Mouse (Mus musculus) large intestine, adult 2 months (tissue): ENCODE results near the gene Cdk9. TPM values are rescaled to one million over a fixed set of nuclear protein-coding genes. Genes with fewer than 3 reads are reported as not detected.

ENCODE experiments used
- DNase-seq: peaks from one replicate; pipeline ENCODE4 v3.0.0-alpha.2; 2012; ENCODE audit warnings: low read depth, low spot score
- WGBS: fragments of 180-500 bp; shearing (Covaris S2); methylation state at CpG from one replicate; pipeline ENCODE4 v1.1.7; 2018; 5-methylcytosine and 5-hydroxymethylcytosine counted together
- polyA plus RNA-seq: library from polyadenylated mRNA; depleted of rRNA; stranded (reverse); fragments of >200 nt; gene quantifications from 2 replicates; pipeline ENCODE4 v1.2.3, GENCODE M21; 2012

Gene Cdk9
- polyA plus RNA-seq, 1 experiment, result 93.8 TPM

DNA sequence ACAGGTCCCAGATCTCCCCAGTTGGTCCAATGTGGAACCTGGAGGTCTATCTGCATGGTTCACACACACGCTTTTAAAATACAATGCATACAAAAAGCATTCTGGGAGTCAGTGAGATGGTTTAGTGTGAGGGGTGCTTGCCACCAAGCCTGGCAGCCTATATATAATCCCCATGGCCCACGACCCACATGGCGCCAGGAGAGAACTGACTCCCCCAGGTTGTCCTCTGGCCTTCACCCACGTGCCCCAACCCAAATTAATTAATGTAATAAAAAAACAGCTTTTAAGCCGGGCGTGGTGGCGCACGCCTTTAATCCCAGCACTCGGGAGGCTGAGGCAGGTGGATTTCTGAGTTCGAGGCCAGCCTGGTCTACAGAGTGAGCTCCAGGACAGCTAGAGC is 29.2 kb downstream of the Cdk9 start:
- DNase-seq, result no peak
- WGBS, result 88% methylated on average over 10 of the region's 10 CpGs

DNA sequence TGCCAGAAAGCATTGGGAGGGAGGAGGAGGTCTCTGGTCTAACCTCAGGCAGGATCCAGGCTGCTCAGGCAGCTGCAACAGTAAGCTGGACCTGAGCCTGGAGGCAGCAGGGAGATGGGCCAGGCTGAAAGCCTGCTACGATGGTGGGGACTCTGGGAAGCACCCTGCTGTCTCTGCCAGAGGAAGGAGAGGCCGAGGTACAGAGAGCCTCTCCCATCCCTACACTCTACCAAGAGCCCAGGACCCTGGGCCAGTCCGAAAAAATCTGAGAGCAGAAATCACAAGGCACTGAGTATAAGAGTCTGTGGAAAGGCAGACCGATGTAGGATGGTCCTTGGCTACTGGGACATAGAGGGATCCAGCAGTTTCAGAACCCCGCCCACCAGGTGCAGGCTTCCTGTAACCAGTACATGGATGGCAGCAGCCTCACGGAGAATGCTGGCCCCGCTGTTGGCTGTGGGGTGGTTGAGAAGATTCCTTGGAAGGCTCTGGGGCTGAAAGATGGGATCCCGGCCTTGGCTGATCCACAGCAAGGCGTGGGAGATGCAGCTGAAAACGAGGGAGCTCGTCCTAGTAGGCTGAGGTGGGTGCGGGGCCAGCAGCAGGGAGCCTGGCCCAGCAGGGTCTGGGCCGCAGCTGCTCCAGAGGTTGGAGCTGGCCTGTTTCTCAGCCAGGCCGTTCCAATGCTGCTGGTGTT is 30.0 kb downstream of the Cdk9 start:
- WGBS, result 74% methylated on average over 14 of the region's 14 CpGs
- no peak for DNase-seq

DNA sequence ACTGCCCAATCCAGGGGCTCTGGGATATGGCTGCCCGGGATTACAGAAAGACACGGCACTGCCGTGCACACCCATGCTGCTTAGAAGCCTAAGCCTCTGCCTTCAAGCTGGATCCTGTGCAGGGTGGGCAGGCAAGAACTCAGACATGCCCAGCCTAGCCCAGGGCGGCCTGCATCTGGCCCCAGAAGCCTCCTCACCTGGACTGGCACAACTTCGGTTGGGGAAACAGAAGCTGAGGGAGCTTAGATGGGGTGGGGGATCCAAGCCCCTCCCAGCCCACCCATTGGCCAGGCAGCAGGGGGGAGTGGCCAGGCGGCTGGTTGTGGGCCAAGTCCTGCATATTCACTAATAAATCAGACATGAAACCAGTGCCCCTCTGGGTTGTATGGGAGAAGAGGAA is 31.1 kb downstream of the Cdk9 start:
- no peak for DNase-seq
- 71% methylated on average over 6 of the region's 6 CpGs for WGBS

DNA sequence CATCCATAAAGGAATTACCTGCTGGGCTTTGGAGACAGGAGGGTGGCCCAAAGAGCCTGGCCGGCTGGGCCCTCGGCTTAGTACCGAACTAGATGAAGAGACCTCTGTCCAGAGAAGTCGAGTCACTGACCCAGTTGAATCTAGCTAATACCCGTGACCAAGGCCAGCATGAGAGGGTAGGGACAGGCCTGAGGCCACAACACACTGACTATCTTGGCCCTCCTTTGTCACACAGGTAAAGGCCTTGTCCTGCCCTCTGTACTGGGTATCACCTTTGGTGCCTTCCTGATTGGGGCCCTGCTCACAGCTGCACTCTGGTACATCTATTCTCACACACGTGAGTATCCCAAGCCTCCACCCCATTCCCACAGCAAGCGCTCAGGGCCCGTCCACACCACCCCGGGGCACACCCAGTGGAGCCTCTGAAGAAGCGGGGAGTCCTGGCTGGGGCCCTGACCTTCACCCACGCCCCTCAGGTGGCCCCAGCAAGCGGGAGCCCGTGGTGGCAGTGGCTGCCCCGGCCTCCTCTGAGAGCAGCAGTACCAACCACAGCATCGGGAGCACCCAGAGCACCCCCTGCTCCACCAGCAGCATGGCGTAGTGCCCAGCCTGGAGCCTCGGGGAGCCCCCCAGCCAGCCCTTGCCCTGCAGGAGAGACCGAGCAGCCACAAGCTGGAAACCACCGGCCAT is 31.8 kb downstream of the Cdk9 start:
- DNase-seq, result no peak
- WGBS, result 75% methylated on average over 19 of the region's 19 CpGs

DNA sequence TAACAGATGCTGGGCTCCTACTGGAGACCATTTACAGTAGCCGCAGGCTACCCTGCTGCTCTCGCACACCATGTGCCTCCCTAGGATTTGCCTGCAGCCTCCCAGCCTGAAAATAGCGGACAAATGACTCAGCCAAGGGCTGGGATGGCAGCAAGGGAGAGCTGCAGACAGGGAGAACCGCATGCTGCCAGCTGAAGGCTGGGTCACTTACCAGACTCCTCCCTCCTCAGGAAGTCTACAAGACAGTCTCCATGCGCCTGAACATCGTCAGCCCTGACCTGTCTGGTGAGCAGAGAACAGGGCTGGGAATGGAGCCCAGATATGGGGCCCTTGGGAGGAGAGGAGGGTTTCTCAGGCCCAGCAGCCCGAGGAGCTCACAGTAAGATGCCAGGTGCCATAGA is 32.8 kb downstream of the Cdk9 start:
- WGBS, result 38% methylated on average over 7 of the region's 7 CpGs
- no peak for DNase-seq

DNA sequence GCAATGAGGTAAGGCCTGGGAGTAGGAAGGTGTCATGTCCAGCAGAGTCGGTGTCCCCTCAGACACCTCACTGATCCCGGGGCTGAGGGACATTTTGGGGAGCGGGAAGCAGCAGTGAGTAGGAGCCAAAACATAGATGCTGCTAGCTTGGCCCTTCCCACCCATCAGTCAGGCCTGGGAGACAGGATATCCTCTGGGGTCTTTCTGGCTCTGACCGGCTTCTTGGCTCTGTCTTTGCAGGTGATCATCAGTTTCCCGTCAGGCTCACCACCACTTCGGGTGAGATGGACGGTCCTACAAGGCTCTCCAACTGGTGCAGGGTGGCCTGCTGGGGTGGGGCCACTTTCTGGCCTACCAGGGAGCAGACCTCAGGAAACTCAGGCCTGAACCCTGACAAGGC is 35.2 kb downstream of the Cdk9 start:
- no peak for DNase-seq
- WGBS, result 88% methylated on average over 7 of the region's 7 CpGs

DNA sequence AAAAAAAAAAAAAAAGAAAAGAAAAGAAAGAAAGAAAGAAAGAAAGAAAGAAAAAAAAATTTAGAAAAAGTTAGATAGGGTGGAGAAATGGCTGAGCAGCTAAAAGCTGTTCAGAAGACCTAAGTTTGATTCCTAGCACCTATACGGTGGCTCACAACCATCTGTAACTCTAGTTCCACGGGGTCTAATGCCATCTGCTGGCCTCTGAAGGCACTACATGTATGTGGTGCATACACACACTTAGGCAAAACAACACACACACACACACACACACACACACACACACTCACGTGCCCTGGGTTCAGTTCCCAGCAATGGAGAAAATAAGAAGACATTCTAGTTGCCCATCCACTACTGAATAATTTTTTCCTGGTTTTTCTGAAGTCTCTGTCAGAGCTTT is 36.1 kb downstream of the Cdk9 start:
- WGBS, result 96% methylated on average over 3 of the region's 3 CpGs

DNA sequence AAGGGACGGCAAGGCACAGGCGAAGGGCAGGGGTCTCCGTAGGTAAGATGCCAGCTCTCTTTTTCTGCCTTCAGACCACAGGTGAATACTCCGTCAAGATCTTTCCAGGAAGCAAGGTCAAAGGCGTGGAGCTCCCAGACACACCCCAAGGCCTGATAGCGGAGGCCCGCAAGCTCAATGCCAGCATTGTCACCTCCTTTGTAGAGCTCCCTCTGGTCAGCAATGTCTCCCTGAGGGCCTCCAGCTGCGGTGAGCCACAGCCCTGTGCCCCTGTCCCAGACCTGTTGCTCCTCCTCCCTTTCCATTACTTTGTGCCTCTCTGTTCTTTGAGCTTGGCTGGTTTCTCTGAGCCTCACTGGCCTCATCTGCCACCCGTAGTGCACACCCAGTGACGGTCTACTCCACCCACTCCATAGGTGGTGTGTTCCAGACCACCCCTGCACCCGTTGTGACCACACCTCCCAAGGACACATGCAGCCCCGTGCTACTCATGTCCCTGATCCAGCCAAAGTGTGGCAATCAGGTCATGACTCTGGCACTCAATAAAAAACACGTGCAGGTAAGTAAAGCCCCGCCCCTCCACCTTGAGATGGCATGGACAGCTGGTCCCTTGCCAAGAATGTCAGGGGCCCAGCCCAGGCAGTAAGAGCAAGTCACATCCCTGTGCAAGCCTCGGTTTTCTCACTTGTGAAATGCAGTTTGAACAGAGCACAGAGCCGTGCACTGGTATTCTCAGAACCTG is 39.5 kb downstream of the Cdk9 start:
- peak; percentile 77 for DNase-seq
- WGBS, result 36% methylated on average over 16 of the region's 16 CpGs

More for the DNA sequence above, 36.1 kb downstream of the Cdk9 start:
- no peak for DNase-seq

DNA sequence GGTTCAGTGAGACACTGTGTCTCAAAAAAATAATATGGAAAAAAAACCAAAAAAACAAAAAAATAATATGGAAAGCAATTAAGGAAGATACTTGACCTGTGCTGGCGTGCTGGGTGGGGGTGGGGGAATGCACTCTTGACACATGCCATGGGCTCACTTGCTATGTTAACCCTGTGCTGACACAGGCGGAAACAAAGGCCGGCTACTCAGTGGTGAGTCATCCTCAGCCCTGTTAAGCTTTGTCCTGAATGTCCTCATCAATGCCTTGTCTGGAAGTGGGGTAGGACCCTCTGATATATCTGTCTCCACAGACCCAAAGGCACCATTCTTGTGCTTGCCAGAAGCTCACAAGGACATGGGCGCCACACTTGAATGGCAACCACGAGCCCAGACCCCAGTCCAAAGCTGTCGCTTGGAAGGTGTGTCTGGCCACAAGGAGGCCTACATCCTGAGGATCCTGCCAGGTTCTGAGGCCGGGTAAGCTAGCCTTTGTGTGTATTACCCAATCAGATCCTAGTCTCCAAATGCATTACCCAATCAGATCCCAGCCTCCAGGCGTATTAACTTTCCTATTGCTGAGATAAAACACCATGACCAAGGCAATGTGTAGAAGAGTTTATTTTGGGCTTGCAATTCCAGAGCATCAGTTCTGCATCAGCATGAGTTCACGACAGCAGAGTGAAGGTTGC is 40.8 kb downstream of the Cdk9 start:
- 84% methylated on average over 9 of the region's 9 CpGs for WGBS
- DNase-seq, result no peak

DNA sequence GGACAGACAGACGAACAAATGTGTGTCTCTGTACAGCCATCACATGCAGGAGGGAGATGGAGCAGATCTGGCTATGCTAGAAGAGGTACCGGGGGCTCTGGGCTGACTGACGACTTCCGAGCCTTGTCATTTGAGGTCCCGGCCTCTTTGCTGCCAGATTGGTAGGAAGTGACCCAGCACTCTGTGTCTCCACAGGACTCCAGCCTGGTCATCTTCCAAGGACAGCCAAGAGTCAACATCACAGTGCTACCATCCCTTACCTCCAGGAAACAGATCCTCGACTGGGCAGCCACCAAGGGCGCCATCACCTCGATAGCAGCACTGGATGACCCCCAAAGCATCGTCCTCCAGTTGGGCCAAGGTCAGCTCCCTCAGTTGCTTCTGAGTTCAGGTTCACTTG is 41.7 kb downstream of the Cdk9 start:
- DNase-seq, result no peak
- 89% methylated on average over 9 of the region's 9 CpGs for WGBS

DNA sequence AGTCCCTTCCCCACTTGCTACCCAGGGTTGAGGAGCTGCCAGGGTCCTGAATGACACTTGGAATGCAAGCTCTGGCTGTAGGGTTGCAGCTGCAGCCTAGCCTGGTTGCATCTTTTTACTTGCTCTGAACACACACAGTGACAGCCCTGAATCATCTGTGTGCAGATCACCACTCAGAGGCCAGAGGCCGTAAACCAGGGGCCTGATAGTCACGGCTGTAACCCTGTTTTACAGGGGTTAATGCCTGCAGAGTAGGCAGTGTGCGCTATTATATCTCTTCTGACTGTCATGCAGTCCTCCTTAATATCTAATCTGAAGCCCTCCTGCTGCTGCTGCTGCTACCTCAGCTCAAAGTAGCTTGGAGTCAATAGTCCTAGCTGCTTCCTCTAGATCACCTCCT is 43.0 kb downstream of the Cdk9 start:
- 66% methylated on average over 3 of the region's 3 CpGs for WGBS
- DNase-seq, result no peak

DNA sequence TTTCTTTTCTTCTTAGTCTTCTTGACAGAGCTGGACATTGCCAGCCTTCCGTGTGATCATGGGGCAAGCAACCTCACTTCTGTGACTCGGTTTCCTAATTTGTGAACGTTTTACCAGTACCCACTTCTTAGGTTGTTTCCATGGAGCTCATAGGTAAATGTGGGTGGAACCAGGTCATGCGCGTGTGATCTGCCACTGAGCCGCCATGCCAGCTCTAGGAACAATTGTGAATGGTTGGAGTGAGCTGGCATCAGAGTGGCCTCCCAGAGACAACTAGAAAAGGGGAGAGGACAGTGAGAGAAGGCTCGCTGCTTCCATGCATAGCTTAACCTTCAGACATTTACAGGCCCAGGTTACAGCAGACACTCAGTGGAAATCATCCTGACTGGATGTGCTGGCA is 44.7 kb downstream of the Cdk9 start:
- 84% methylated on average over 7 of the region's 7 CpGs for WGBS
- no peak for DNase-seq

DNA sequence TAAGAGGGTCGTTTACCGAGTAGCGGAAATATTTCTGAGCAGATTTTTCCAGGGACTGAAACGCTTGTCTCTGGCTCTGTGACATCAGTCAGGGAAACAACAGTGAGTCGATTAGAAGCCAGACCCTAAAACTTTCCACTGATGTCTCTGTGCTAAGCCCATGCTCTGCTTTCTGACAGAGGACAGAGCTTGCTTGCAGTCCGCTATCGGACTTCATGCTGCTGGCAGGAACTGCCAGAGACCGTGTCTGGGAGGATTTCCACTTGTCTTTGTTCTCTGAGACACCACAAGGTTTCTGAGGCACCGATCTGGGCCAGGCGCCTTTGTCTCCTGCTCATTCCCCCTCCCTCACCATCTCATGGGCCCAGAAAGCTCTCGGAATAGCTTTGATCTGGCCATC is 45.1 kb downstream of the Cdk9 start:
- WGBS, result 56% methylated on average over 11 of the region's 11 CpGs
- no peak for DNase-seq

DNA sequence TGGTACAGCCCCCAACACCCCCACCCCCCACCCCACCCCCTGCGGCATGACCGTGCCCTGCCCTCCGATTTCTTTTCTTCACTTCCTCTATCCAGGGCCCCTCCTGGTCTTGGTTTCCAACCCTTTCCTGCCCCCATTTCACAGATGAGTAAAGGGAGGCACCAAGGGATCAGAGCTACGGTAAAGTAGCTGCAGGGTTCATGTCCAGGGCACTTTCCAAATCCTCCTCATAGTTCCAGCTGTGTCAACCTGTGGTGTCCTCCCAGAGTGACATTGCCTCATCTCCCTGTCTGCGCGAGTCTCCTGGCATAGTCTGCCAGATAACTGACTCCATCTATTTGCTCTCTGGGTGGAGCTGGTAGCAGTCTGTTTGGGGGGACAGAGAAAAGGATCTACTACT is 47.0 kb downstream of the Cdk9 start:
- 52% methylated on average over 6 of the region's 6 CpGs for WGBS
- DNase-seq, result no peak

DNA sequence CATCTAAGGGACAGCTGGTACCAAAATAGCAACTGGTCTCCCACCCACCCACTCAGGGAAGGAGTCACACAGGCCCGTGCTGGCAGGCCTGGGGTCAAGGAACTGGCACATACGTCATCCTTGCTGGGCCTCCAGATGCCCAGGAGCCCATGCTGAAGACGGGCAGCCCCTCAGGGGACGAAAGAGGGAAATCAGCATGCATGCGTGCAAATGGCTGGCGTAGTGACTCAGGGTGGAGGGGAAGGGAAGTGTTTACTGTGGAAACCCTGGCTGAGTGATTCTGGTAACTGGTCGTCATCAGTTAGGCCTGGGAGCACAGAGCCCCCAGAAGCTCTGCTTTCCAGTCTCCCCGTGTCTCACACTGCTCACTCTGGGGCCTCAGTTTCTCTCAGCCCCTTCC is 47.5 kb downstream of the Cdk9 start:
- 86% methylated on average over 8 of the region's 8 CpGs for WGBS

DNA sequence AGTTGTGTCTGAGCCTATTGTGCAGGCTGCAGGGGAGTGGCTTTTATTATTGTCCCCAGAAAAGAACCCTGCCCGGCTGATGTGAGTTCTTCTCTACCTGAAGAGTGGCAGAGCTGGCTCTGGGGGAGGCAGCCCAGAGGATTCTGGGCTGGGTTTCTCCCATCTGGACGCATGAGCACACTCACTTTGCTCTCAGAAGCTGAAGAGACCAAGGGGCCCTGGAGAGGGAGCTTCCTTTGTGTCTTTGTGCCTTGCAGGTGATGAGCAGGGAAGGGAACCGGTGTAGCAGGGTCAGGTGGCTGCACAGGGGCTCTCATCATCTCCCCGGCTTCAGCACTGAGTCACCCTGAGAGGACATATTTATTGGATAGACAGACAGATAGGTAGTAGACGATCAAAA is 50.6 kb downstream of the Cdk9 start:
- DNase-seq, result no peak
- 43% methylated on average over 5 of the region's 5 CpGs for WGBS

More for the DNA sequence above, 47.5 kb downstream of the Cdk9 start:
- no peak for DNase-seq

DNA sequence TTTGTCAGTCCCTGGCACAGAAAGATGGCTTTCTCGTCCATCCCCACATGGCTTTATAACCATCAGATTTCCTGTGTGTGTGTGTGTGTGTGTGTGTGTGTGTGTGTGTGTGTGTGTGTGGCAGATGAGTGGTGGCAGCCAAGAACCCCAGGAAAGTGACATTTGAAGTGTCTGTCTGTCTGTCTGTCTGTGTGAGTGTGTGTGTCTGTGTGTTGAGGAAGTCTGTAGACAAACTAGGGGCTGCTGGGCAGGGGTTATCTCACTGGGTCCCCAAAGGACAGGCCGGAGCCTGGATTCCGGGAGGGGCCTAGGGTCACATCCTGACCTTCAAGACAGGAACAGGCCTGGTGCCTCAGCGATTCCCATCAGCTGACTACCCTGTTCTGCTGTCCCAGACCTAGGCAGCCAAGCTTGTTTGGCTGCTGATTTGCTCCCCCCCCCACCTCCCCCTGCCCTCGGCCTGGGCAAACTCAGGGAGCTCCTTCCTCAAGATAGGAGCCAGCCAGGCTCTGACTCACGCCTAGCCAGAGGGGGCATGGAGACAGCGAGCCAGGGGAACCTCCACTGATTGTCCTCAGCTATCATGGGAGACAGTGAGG is 51.3 kb downstream of the Cdk9 start:
- 51% methylated on average over 7 of the region's 7 CpGs for whole genome bisulfite sequencing
- no peak for DNase-seq

DNA sequence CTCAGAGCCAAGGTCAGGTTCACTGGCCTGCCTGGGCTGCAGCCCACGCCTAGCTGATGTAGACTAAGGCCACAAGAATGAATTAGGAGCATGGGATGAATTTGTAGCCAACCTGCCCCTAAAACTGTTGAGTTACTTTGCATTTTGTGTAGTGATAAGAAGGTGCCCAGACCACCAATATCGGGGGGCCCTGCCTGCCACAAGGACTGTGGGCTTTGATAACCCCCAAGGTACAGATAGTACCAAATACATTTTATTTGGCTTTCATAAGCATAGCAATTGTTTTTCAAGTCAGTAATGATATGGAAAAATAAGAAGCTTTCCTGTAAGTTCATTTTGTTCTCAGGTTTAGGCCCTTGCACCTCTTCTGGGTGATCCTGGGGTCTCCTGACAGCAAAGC is 54.0 kb downstream of the Cdk9 start:
- WGBS, result 90% methylated on average over 2 of the region's 2 CpGs
- DNase-seq, result no peak

DNA sequence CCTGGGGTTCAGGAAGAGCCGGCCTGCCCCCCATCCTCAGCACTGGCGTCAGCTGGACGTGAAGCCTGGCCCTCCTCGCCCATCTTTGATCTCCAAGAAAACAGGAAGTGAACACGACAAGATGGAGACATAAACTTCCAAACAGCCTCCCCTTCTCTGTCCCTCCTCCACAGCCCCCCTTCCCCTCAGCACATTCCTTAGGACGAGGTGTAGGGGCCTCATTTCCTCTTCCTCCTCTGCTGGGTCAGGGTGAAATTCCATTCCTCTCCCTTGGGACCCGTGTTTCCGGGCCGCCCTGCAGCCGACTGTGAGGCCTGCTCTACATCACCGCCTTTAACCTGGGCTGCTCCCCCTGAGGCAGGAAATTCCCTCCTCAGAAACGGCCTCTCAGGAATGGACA is 57.0 kb downstream of the Cdk9 start:
- 71% methylated on average over 12 of the region's 12 CpGs for WGBS
- no peak for DNase-seq
